In the genomic region with DNA sequence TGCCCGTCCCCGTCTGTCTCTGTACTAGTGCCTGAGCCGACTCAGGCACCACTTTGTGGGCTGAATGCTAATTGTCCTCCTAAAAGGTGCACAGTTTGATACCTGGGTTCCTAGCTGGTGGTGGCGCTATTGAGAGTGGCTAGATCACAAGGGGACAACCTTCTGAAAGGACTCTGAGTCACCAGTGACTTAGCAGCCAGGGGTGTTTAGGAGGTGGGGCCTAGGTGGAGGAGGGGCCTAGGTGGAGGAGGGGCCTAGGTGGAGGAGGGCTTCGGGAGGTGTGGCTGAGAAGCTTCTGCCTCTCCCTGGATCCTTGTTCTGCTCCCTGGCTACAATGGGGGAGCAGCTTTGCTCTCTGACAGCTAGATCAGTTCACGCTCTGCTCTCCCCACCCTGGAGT, we compare ENCODE assay signal across 24 mouse cellular contexts. TPM values are rescaled to one million over a fixed set of nuclear protein-coding genes. Genes with fewer than 3 reads are reported as not detected.
A peak's percentile ranks its signal among the peaks of the same experiment; 100 is the strongest.
DNase-seq lines count a peak whose midpoint lies in the region; ATAC-seq and TF ChIP-seq lines count a peak whose summit lies in the region.
"Had no signal": no experiment of that assay in that cellular context is flagged by ENCODE, and none has a peak within 500 bp of the region (broad histone marks: within the 10 kb centered on the region; RNA-seq: fewer than 3 reads in every experiment).

No protein-coding gene starts in this region.

- WGBS in liver, postnatal 0 days (ENCODE audit: insufficient replicate concordance) = 84% methylated on average over 6 of the region's 6 CpGs
- WGBS in hindbrain, embryonic 14.5 days = 81% methylated on average over 6 of the region's 6 CpGs
- 76% methylated on average over 6 of the region's 6 CpGs for WGBS in hindbrain, embryonic 16.5 days

- H3K36me3 ChIP-seq in liver, postnatal 0 days (replicated peaks; ENCODE audit: insufficient read depth, low read length) = no peaks in the 10 kb centered on the region
- no peaks in the 10 kb centered on the region for H3K36me3 ChIP-seq in hindbrain, embryonic 14.5 days (replicated peaks; ENCODE audit: control insufficient read depth, insufficient read depth)
- H3K36me3 ChIP-seq in hindbrain, embryonic 16.5 days (ENCODE audit: control insufficient read depth, insufficient read depth, low read length) = no peaks in the 10 kb centered on the region
- H3K36me3 ChIP-seq: embryonic facial prominence, embryonic 10.5 days; heart, embryonic 12.5 days; limb, embryonic 15.5 days; midbrain, embryonic 12.5 days; neural tube, embryonic 15.5 days had no signal

- no peak overlapping the region for H3K9ac ChIP-seq in liver, postnatal 0 days (replicated peaks)
- H3K9ac ChIP-seq in hindbrain, embryonic 14.5 days = no peak overlapping the region
- no peak overlapping the region for H3K9ac ChIP-seq in hindbrain, embryonic 16.5 days (ENCODE audit: low read depth, low read length)
- H3K9ac ChIP-seq: forebrain, postnatal 0 days; heart, embryonic 12.5 days; limb, embryonic 15.5 days; midbrain, embryonic 12.5 days; neural tube, embryonic 15.5 days had no signal

- no peaks in the 10 kb centered on the region for H3K9me3 ChIP-seq in liver, postnatal 0 days (ENCODE audit: low read length)
- H3K9me3 ChIP-seq in hindbrain, embryonic 14.5 days (ENCODE audit: control insufficient read depth, low read length) = no peaks in the 10 kb centered on the region
- H3K9me3 ChIP-seq in hindbrain, embryonic 16.5 days (ENCODE audit: control insufficient read depth, low read length) = no peaks in the 10 kb centered on the region
- H3K9me3 ChIP-seq: embryonic facial prominence, embryonic 10.5 days; heart, embryonic 12.5 days; limb, embryonic 15.5 days; midbrain, embryonic 12.5 days; neural tube, embryonic 15.5 days had no signal

- H3K4me2 ChIP-seq in liver, postnatal 0 days (ENCODE audit: low read depth, low read length) = no peak overlapping the region
- H3K4me2 ChIP-seq in hindbrain, embryonic 14.5 days (replicated peaks) = no peak overlapping the region
- H3K4me2 ChIP-seq in hindbrain, embryonic 16.5 days (ENCODE audit: low read length) = no peak overlapping the region
- H3K4me2 ChIP-seq: heart, embryonic 12.5 days; limb, embryonic 15.5 days; midbrain, embryonic 12.5 days; neural tube, embryonic 15.5 days had no signal

- no peak for TF ChIP-seq CTCF in liver, postnatal 0 days (IDR thresholded peaks at IDR 0.05; ENCODE audit: low read depth)

- H3K27me3 ChIP-seq in liver, postnatal 0 days (ENCODE audit: insufficient read depth, low read length) = no peaks in the 10 kb centered on the region
- H3K27me3 ChIP-seq in hindbrain, embryonic 14.5 days (ENCODE audit: control insufficient read depth, insufficient read depth, low read length) = no peaks in the 10 kb centered on the region
- H3K27me3 ChIP-seq in hindbrain, embryonic 16.5 days (replicated peaks; ENCODE audit: control insufficient read depth, insufficient read depth, low read length) = no peaks in the 10 kb centered on the region
- H3K27me3 ChIP-seq: heart, embryonic 12.5 days; neural tube, embryonic 15.5 days had no signal

- no peak for TF ChIP-seq EP300 in liver, postnatal 0 days (IDR thresholded peaks at IDR 0.05; ENCODE audit: low read depth)

- peak; percentile 25 for DNase-seq in 416B (ENCODE audit: low read depth)
- DNase-seq in ES-CJ7 (ENCODE audit: low read depth, low spot score) = peak; percentile 86
- peak; percentile 30 for DNase-seq in liver, postnatal 0 days
- no peak for DNase-seq in hindbrain, embryonic 14.5 days (ENCODE audit: low spot score)
- no peak for DNase-seq in adrenal gland, adult 18-20 months (ENCODE audit: low spot score in 2 of 2)
- DNase-seq: adrenal gland, postnatal 25 days; cerebellum, postnatal 14 days; forebrain, postnatal 0 days; gastrocnemius, adult 2 months; kidney, postnatal 10 days; layer of hippocampus, adult 9-11 months; lung, postnatal 14 days; thymus, postnatal 25 days had no signal

- no peak overlapping the region for H3K4me3 ChIP-seq in liver, postnatal 0 days (ENCODE audit: low read depth, low read length)
- H3K4me3 ChIP-seq in hindbrain, embryonic 14.5 days (replicated peaks; ENCODE audit: low read length) = no peak overlapping the region
- H3K4me3 ChIP-seq in hindbrain, embryonic 16.5 days (ENCODE audit: low read length) = no peak overlapping the region
- H3K4me3 ChIP-seq: embryonic facial prominence, embryonic 10.5 days; gastrocnemius, adult 2 months; heart, embryonic 12.5 days; limb, embryonic 15.5 days; midbrain, embryonic 12.5 days; neural tube, embryonic 15.5 days had no signal

- peak; percentile 82 for ATAC-seq in erythroblast, adult 5-6 weeks (replicated peaks; ENCODE audit: low FRiP score, poor library complexity, severe bottlenecking)
- peak; percentile 55 for ATAC-seq in liver, postnatal 0 days
- no peak for ATAC-seq in hindbrain, embryonic 14.5 days (ENCODE audit: low FRiP score)
- ATAC-seq in hindbrain, embryonic 16.5 days = no peak
- ATAC-seq: forebrain, postnatal 0 days; intestine, postnatal 0 days had no signal

- peaks cover 4% of the 10 kb centered on the region; the same call in 1 of the 2 replicates for H3K4me1 ChIP-seq in liver, postnatal 0 days (ENCODE audit: insufficient read depth)
- no peaks in the 10 kb centered on the region; the same call in 1 of the 2 replicates for H3K4me1 ChIP-seq in hindbrain, embryonic 14.5 days (replicated peaks; ENCODE audit: control insufficient read depth, insufficient read depth, low read length)
- no peaks in the 10 kb centered on the region; the same call in 1 of the 2 replicates for H3K4me1 ChIP-seq in hindbrain, embryonic 16.5 days (ENCODE audit: control insufficient read depth, insufficient read depth, low read depth, low read length)
- H3K4me1 ChIP-seq: heart, embryonic 12.5 days; limb, embryonic 15.5 days; midbrain, embryonic 12.5 days had no signal

- no peak overlapping the region for H3K27ac ChIP-seq in liver, postnatal 0 days (ENCODE audit: low read depth)
- no peak overlapping the region for H3K27ac ChIP-seq in hindbrain, embryonic 14.5 days
- H3K27ac ChIP-seq in hindbrain, embryonic 16.5 days (ENCODE audit: low read depth, low read length) = no peak overlapping the region
- H3K27ac ChIP-seq: embryonic facial prominence, embryonic 10.5 days; gastrocnemius, adult 2 months; limb, embryonic 15.5 days; midbrain, embryonic 12.5 days; neural tube, embryonic 15.5 days had no signal

RNA-seq across cellular contexts. Expression of a gene that starts 20.1 kb away (rescaled TPM):
- not detected in 2 replicates for total RNA-seq in erythroblast, adult 5-6 weeks (2015; ENCODE audit: low replicate concordance)
- not detected in 2 replicates for total RNA-seq in erythroblast, adult 5-6 weeks (2017; ENCODE audit: low replicate concordance)
- not detected in 2 replicates for polyA plus RNA-seq in liver, postnatal 0 days (2015; fragmentation: Nextera tagmentation; extraction: Ambion mirVana)
- not detected in 2 replicates for polyA plus RNA-seq in hindbrain, embryonic 14.5 days (2014; fragmentation: Nextera tagmentation; extraction: Ambion mirVana)
- total RNA-seq in adrenal gland, adult 18-20 months (2021) = 1 to 10 TPM in 1 of 2 experiments, not detected in 1; 1.2 TPM
- not detected in 2 replicates for polyA plus RNA-seq in hindbrain, embryonic 16.5 days (2015; fragmentation: Nextera tagmentation; extraction: Ambion mirVana)
- total RNA-seq: adrenal gland, postnatal 25 days; forebrain, postnatal 0 days; hematopoietic stem cell, adult 5-6 weeks; left cerebral cortex, postnatal 14 days had no signal
- polyA plus RNA-seq: embryonic facial prominence, embryonic 10.5 days; forebrain, postnatal 0 days; heart, embryonic 12.5 days; intestine, postnatal 0 days; midbrain, embryonic 12.5 days; small intestine, adult 2 months had no signal

RNA-seq across cellular contexts. Expression of a gene that starts 52.9 kb away (rescaled TPM):
- 84.0 and 95.1 TPM in 2 replicates for total RNA-seq in erythroblast, adult 5-6 weeks (2015; ENCODE audit: low replicate concordance)
- 132 and 152 TPM in 2 replicates for total RNA-seq in erythroblast, adult 5-6 weeks (2017; ENCODE audit: low replicate concordance)
- 161 and 163 TPM in 2 replicates for polyA plus RNA-seq in liver, postnatal 0 days (2015; fragmentation: Nextera tagmentation; extraction: Ambion mirVana)
- polyA plus RNA-seq in hindbrain, embryonic 14.5 days (2014; fragmentation: Nextera tagmentation; extraction: Ambion mirVana) = 189 and 205 TPM in 2 replicates
- total RNA-seq in adrenal gland, adult 18-20 months (2021) = 10 to 100 TPM; 71.3 to 93.4 TPM
- 202 and 237 TPM in 2 replicates for polyA plus RNA-seq in hindbrain, embryonic 16.5 days (2015; fragmentation: Nextera tagmentation; extraction: Ambion mirVana)

Comparison
In these comparisons a context has a peak if more than half of its experiments do, and no peak if none do; other contexts are left out.
1. DNase-seq: peak in 416B (single experiment), ES-CJ7 (single experiment) and liver, postnatal 0 days (single experiment); none in hindbrain, embryonic 14.5 days (single experiment) and adrenal gland, adult 18-20 months (0 of 2).
2. ATAC-seq: peak in erythroblast, adult 5-6 weeks (single experiment) and liver, postnatal 0 days (single experiment); none in hindbrain, embryonic 14.5 days (single experiment) and hindbrain, embryonic 16.5 days (single experiment).